Mouse (Mus musculus) forebrain, embryonic 10.5 days (tissue): Measurements from ENCODE around the gene Tln1. TPM values are rescaled to one million over a fixed set of nuclear protein-coding genes. Genes with fewer than 3 reads are reported as not detected.
"Not testable (repeated sequence)": the region's sequence is repeated elsewhere in the genome, so short reads cannot be mapped to it uniquely, and the experiment has no call there.

Experiments
- DNase-seq: peaks from one replicate; pipeline ENCODE4 v3.0.0-alpha.2; 2017; ENCODE audit warnings: low spot score; ENCODE audit errors: extremely low spot score
- H3K27ac ChIP-seq: fragments of 300-500 bp; sonication (generic); 2 replicates; pipeline ENCODE4 v1.5.1; 2016; ENCODE audit warnings: mild to moderate bottlenecking
- H3K27me3 ChIP-seq: fragments of 300-500 bp; sonication (generic); 2 replicates; pipeline ENCODE4 v1.6.1; 2016; ENCODE audit warnings: mild to moderate bottlenecking; ENCODE audit not compliant: poor library complexity, severe bottlenecking
- H3K36me3 ChIP-seq: fragments of 300-500 bp; sonication (generic); replicated peaks from 2 replicates; pipeline ENCODE4 v1.6.1; 2016; ENCODE audit warnings: mild to moderate bottlenecking, moderate library complexity
- H3K4me1 ChIP-seq: fragments of 300-500 bp; sonication (generic); 2 replicates; pipeline ENCODE4 v1.6.1; 2016
- H3K4me3 ChIP-seq: fragments of 300-500 bp; sonication (generic); 2 replicates; pipeline ENCODE4 v1.5.1; 2016; ENCODE audit warnings: mild to moderate bottlenecking, moderate library complexity
- H3K9me3 ChIP-seq: fragments of 300-500 bp; sonication (generic); 2 replicates; pipeline ENCODE4 v1.6.1; 2016; ENCODE audit warnings: mild to moderate bottlenecking, moderate library complexity
- WGBS: fragments of 180-500 bp; shearing (Covaris S2); methylation state at CpG from one replicate; pipeline ENCODE4 v1.1.7; 2016; 5-methylcytosine and 5-hydroxymethylcytosine counted together
- polyA plus RNA-seq: library from polyadenylated mRNA; unstranded; fragments of >200 nt; fragmentation: Nextera tagmentation; extraction: Ambion mirVana; gene quantifications from 2 replicates; pipeline ENCODE4 v1.2.1, GENCODE M21; 2016

Gene Tln1
- polyA plus RNA-seq, result 42.5 and 43.0 TPM in 2 replicates

GRCm38 (mm10) chr4:43561997-43562768 is at the start of gene Tln1, which contains the start of gene Creb3:
Gene Tln1, minus strand, starts transcription at chr4:43562691.
Gene Creb3, plus strand, starts transcription at chr4:43562332.
- Histone ChIP-seq H3K27ac (peak within 1 kb of the TSS; percentile 97), H3K9me3 (no peaks in the 10 kb centered on the region), H3K27me3 (no peaks in the 10 kb centered on the region), H3K4me1 (peaks cover 60% of the 10 kb centered on the region), H3K4me3 (peak within 1 kb of the TSS; percentile 96), H3K36me3 (peaks cover 53% of the 10 kb centered on the region)
- under 1% methylated on average over 62 of the region's 62 CpGs for WGBS
- DNase-seq, result peak; percentile 92

- no peaks in the 10 kb centered on the region for H3K36me3 ChIP-seq
- no peak overlapping the region for H3K4me3 ChIP-seq
- 80% methylated on average over 9 of the region's 9 CpGs for WGBS
- H3K9me3 ChIP-seq, result no peaks in the 10 kb centered on the region
- H3K27me3 ChIP-seq, result no peaks in the 10 kb centered on the region
- H3K27ac ChIP-seq, result no peak overlapping the region
- DNase-seq, result peak; percentile 11
- H3K4me1 ChIP-seq, result no peaks in the 10 kb centered on the region
Measured at GRCm38 (mm10) chr4:43604751-43605685, 42.5 kb upstream of the Tln1 start.

- H3K4me1 ChIP-seq, result no peaks in the 10 kb centered on the region
Measured at GRCm38 (mm10) chr4:43604099-43604498, 41.6 kb upstream of the Tln1 start.

GRCm38 (mm10) chr4:43600195-43600934 is 37.9 kb upstream of the Tln1 start:
- no peaks in the 10 kb centered on the region for H3K4me1 ChIP-seq
- 82% methylated on average over 9 of the region's 9 CpGs for WGBS
- H3K27ac ChIP-seq, result no peak overlapping the region
- H3K27me3 ChIP-seq, result no peaks in the 10 kb centered on the region
- H3K4me3 ChIP-seq, result no peak overlapping the region
- DNase-seq, result peak; percentile 9
- no peaks in the 10 kb centered on the region for H3K9me3 ChIP-seq
- H3K36me3 ChIP-seq, result no peaks in the 10 kb centered on the region

More at GRCm38 (mm10) chr4:43604099-43604498, 41.6 kb upstream of the Tln1 start:
- 73% methylated on average over 3 of the region's 3 CpGs for WGBS
- Histone ChIP-seq H3K27me3 (no peaks in the 10 kb centered on the region), H3K9me3 (no peaks in the 10 kb centered on the region), H3K4me3 (no peak overlapping the region), H3K27ac (no peak overlapping the region), H3K36me3 (no peaks in the 10 kb centered on the region)
- DNase-seq, result peak; percentile 2

GRCm38 (mm10) chr4:43598650-43599380 is 36.3 kb upstream of the Tln1 start:
- Histone ChIP-seq H3K9me3 (no peaks in the 10 kb centered on the region), H3K27me3 (no peaks in the 10 kb centered on the region), H3K4me1 (no peaks in the 10 kb centered on the region), H3K36me3 (no peaks in the 10 kb centered on the region), H3K4me3 (no peak overlapping the region), H3K27ac (no peak overlapping the region)
- peak; percentile 9 for DNase-seq
- WGBS, result 89% methylated on average over 7 of the region's 7 CpGs

- Histone ChIP-seq H3K4me1 (no peaks in the 10 kb centered on the region; the same call in 1 of the 2 replicates), H3K27me3 (no peaks in the 10 kb centered on the region), H3K36me3 (no peaks in the 10 kb centered on the region), H3K4me3 (no peak overlapping the region), H3K9me3 (no peaks in the 10 kb centered on the region), H3K27ac (no peak overlapping the region)
- WGBS, result 86% methylated on average over 4 of the region's 4 CpGs
- peak; percentile 7 for DNase-seq
Measured at GRCm38 (mm10) chr4:43598200-43598599, 35.7 kb upstream of the Tln1 start.

- H3K27me3 ChIP-seq, H3K36me3 ChIP-seq, H3K27ac ChIP-seq, H3K4me1 ChIP-seq, H3K9me3 ChIP-seq, H3K4me3 ChIP-seq: not testable (repeated sequence)
- peak; percentile 0 for DNase-seq
- 89% methylated on average over 2 of the region's 2 CpGs for WGBS
Measured at GRCm38 (mm10) chr4:43596597-43596996, 34.1 kb upstream of the Tln1 start.

GRCm38 (mm10) chr4:43593453-43593852 is 31.0 kb upstream of the Tln1 start:
- no peaks in the 10 kb centered on the region; the same call in 1 of the 2 replicates for H3K4me1 ChIP-seq
- H3K36me3 ChIP-seq, result no peaks in the 10 kb centered on the region
- H3K9me3 ChIP-seq, result no peaks in the 10 kb centered on the region
- H3K27me3 ChIP-seq, result no peaks in the 10 kb centered on the region
- peak; percentile 8 for DNase-seq
- WGBS, result 81% methylated on average over 3 of the region's 3 CpGs
- no peak overlapping the region for H3K4me3 ChIP-seq
- H3K27ac ChIP-seq, result no peak overlapping the region

- H3K27ac ChIP-seq, result no peak overlapping the region
- H3K4me1 ChIP-seq, result no peaks in the 10 kb centered on the region; the same call in 1 of the 2 replicates
- no peak overlapping the region for H3K4me3 ChIP-seq
- H3K36me3 ChIP-seq, result no peaks in the 10 kb centered on the region
- WGBS, result 82% methylated on average over 3 of the region's 3 CpGs
- no peak for DNase-seq
- no peaks in the 10 kb centered on the region for H3K9me3 ChIP-seq
- no peaks in the 10 kb centered on the region for H3K27me3 ChIP-seq
Measured at GRCm38 (mm10) chr4:43591961-43592360, 29.5 kb upstream of the Tln1 start.

GRCm38 (mm10) chr4:43591543-43591942 is 29.1 kb upstream of the Tln1 start:
- WGBS, result 95% methylated on average over 5 of the region's 5 CpGs

GRCm38 (mm10) chr4:43587681-43588080 is 25.2 kb upstream of the Tln1 start:
- peaks cover 20% of the 10 kb centered on the region for H3K36me3 ChIP-seq
- H3K27ac ChIP-seq, result no peak overlapping the region
- peaks cover 26% of the 10 kb centered on the region for H3K4me1 ChIP-seq
- no peak overlapping the region for H3K4me3 ChIP-seq
- 66% methylated on average over 7 of the region's 7 CpGs for WGBS
- no peak for DNase-seq
- no peaks in the 10 kb centered on the region for H3K27me3 ChIP-seq
- H3K9me3 ChIP-seq, result no peaks in the 10 kb centered on the region

More at GRCm38 (mm10) chr4:43591543-43591942, 29.1 kb upstream of the Tln1 start:
- no peaks in the 10 kb centered on the region for H3K36me3 ChIP-seq
- no peaks in the 10 kb centered on the region for H3K9me3 ChIP-seq
- H3K4me1 ChIP-seq, result peaks cover under 1% of the 10 kb centered on the region
- H3K4me3 ChIP-seq, result no peak overlapping the region
- H3K27ac ChIP-seq, result no peak overlapping the region
- DNase-seq, result no peak
- no peaks in the 10 kb centered on the region for H3K27me3 ChIP-seq

GRCm38 (mm10) chr4:43586411-43586810 is 23.9 kb upstream of the Tln1 start:
- Histone ChIP-seq H3K27me3 (no peaks in the 10 kb centered on the region), H3K9me3 (no peaks in the 10 kb centered on the region), H3K36me3 (peaks cover 33% of the 10 kb centered on the region), H3K4me3 (no peak overlapping the region), H3K27ac (no peak overlapping the region), H3K4me1 (peaks cover 26% of the 10 kb centered on the region)
- 73% methylated on average over 8 of the region's 8 CpGs for WGBS
- no peak for DNase-seq
